Mouse (Mus musculus): Measurements from ENCODE around the gene Fam234b.

The Fam234b gene

GRCm38 (mm10) chr6:135264136-135264535 lies 66.4 kb downstream of the Fam234b start:
- in situ Hi-C loops (cut with MboI; ENCODE audit: low sequenced_read_pairs) = no loop called here

GRCm38 (mm10) chr6:135266056-135266455 lies 68.3 kb downstream of the Fam234b start:
- in situ Hi-C loops (cut with MboI; ENCODE audit: low sequenced_read_pairs) = no loop called here

DNA sequence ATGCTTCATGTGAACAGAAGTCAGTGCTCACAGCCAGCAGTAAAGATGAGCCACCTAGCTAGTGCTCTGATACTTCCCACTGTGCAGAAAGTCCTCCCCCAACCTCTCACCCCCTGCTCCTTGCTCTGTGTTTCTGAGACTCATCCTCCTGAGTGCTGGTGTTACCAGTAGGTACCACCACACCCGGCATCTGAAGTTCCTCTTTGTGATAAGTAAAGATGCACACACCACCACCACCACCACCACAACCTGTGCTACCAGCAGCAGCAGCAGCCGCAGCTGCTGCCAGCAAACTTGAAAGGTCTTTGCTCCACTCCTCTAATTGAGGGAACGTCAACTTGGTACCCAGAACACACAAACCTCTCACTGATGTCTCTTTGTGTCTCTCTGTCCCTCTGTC lies 69.4 kb downstream of the Fam234b start:
- in situ Hi-C loops (cut with MboI; ENCODE audit: low sequenced_read_pairs) = no loop called here

GRCm38 (mm10) chr6:135268392-135268791 lies 70.6 kb downstream of the Fam234b start:
- in situ Hi-C loops (cut with MboI; ENCODE audit: low sequenced_read_pairs) = no loop called here

DNA sequence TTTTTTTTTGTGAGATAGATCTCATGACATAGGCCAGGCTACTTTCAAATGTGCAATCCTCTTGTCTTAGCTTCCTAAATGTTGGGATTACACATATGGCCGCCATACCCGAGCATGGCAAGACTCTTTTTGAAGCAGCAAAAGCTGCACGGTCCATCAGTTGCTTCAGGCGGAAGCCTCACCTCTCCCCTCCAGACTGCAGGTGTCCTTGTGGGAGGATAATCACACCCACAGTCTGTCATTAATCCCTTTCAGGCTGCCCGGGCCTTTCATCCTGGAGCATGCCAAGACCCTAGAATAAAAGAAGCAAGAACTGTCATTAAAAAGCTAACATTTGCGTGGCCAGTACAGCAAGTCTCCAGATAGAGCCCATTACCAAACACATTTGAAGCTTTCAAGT lies 71.8 kb downstream of the Fam234b start:
- in situ Hi-C loops (cut with MboI; ENCODE audit: low sequenced_read_pairs) = no loop called here

DNA sequence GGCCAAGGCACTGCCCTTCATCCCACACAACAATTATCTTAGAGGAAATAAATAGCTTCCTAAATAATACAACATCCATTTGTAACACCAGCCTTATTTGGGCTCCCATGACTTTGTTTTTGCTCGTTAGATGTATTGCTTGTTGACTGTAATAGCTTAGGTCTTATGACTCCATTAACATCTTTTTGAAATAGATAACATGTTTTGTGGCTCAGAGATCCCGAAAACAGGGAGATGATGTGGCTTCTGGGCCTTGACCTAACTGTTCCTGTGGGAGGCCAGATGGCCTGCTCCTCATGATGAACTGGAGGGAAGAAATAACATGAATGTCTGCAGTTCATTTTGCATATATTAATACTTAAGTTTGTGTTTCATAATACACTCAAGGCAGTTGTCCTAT lies 74.0 kb downstream of the Fam234b start:
- in situ Hi-C loops (cut with MboI; ENCODE audit: low sequenced_read_pairs) = no loop called here

DNA sequence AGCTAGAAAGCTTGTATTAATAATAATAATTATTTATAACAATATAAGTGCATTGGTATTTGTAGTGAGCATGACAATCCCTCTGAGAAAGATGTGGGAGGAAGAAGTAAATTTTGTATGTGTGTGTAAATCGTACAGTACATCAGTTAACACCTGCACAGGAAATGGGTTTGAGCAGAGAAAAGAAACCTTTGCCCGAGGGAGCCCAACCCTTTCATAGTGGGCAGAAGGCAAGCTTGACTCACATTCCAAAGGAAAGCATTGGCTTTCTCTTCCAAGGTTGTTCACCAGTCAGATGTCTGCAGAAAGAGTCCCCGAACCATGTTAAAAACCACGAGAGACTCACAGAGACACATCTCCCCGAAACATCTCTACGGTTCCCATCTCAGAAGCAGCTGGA lies 75.3 kb downstream of the Fam234b start:
- in situ Hi-C loops (cut with MboI; ENCODE audit: low sequenced_read_pairs) = no loop called here

- in situ Hi-C loops (cut with MboI; ENCODE audit: low sequenced_read_pairs) = no loop called here
These were observed 77.5 kb downstream of the Fam234b start for GRCm38 (mm10) chr6:135275231-135275630.

DNA sequence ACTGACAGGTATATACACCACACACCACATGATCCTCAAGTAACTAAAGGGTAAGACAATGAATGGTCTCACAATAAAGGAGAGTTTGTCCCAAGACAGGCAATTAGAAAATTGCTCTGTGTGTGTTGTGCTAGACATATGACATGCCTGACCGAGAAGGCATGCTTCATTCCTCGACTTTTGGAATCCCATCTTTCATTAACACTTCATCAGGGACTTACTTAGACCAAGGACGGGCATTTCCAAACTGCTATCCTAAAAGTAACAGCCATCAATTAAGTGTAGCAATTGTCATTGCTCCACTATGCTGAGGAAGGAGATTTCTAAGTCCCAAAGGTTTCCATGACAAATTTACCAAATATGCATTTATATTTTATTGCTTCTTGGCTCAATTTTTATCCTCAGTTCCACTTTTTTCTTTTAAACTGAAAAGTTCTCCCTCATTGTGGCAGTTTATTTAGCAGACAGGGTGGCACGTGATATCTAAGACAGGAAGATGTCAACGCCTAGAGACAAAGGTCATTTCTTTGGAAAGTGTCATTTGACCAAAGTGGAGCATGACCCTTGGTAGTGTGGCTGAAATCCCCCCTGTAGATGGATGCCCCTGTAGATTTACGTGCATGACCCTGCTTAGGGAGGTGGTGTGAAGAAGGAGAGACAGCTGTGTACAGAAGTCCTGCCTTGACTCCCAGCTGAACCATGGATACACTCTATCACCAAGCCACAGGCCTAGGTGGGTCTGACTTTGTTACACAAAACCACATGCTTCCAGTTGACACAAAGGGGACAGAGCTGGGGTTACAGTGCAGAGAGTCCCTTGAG lies 78.9 kb downstream of the Fam234b start:
- in situ Hi-C loops (cut with MboI; ENCODE audit: low sequenced_read_pairs) = no loop called here

GRCm38 (mm10) chr6:135278302-135278701 lies 80.5 kb downstream of the Fam234b start:
- in situ Hi-C loops (cut with MboI; ENCODE audit: low sequenced_read_pairs) = no loop called here

- in situ Hi-C loops (cut with MboI; ENCODE audit: low sequenced_read_pairs) = no loop called here
These were observed 81.5 kb downstream of the Fam234b start for GRCm38 (mm10) chr6:135279286-135279685.

DNA sequence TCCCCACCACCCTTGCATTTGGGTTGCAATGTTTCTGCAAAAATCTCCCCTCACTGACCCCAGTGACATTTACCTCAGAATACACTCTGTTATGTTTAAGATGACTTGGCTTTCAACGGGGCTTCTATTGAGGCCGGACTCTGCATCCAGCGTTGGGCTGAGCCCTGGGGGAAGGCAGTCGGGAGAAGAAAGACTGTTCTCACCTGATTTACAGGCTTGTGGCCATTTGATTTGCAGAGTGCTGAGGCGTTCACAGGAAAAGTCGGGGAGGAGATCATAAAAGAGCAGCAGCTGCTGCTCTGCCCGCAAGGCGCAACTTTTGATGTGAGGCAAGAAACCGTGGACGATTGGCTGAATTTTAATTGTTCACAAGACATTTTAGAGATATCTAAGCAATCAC lies 82.1 kb downstream of the Fam234b start:
- in situ Hi-C loops (cut with MboI; ENCODE audit: low sequenced_read_pairs) = no loop called here

- in situ Hi-C loops (cut with MboI; ENCODE audit: low sequenced_read_pairs) = no loop called here
These were observed 94.6 kb downstream of the Fam234b start for GRCm38 (mm10) chr6:135292391-135292790.

- in situ Hi-C loops (cut with MboI; ENCODE audit: low sequenced_read_pairs) = no loop called here
These were observed 96.4 kb downstream of the Fam234b start for GRCm38 (mm10) chr6:135294150-135294549.
